Mouse (Mus musculus) heart, adult 2 months (tissue): Measurements from ENCODE around the gene Trmu.

ENCODE experiments used
- CTCF ChIP-seq: fragments of 200-600 bp; IDR thresholded peaks from 2 replicates; pipeline ENCODE4 v1.8.1; 2022; ENCODE audit warnings: antibody characterized with exemption, mild to moderate bottlenecking, moderate library complexity
- POLR2A ChIP-seq: fragments of 200-500 bp; IDR thresholded peaks from 2 replicates; pipeline ENCODE4 v1.6.1; 2011; ENCODE audit warnings: mild to moderate bottlenecking, low read depth, low read length, control low read depth; ENCODE audit not compliant: insufficient read depth

- no peak for TF ChIP-seq POLR2A
- TF ChIP-seq CTCF, result no peak
These were observed 1.8 kb upstream of the Trmu start for GRCm38 (mm10) chr15:85877336-85877735.
